Mouse (Mus musculus): ENCODE results near the gene Tas2r130. TPM values are rescaled to one million over a fixed set of nuclear protein-coding genes. Genes with fewer than 3 reads are reported as not detected.
"Not testable (repeated sequence)": the region's sequence is repeated elsewhere in the genome, so short reads cannot be mapped to it uniquely, and the experiment has no call there.

Tas2r130 gene
- polyA plus RNA-seq (2012; rRNA removed): not detected in 2 replicates

GRCm38 (mm10) chr6:131630812-131631211 lies at the start of gene Tas2r130:
Gene Tas2r130, minus strand, starts transcription at chr6:131630912.
- Histone ChIP-seq H3K4me1 (ENCODE audit: control insufficient read depth, insufficient read depth, low read length) (no peaks in the 10 kb centered on the region), H3K27ac (ENCODE audit: insufficient read depth, low read depth, low read length) (no peak within 1 kb of the TSS), H3K36me3 (ENCODE audit: control insufficient read depth, insufficient read depth, low read length) (no peaks in the 10 kb centered on the region), H3K27me3 (replicated peaks; ENCODE audit: control insufficient read depth, insufficient read depth, low read length) (no peaks in the 10 kb centered on the region), H3K4me3 (ENCODE audit: insufficient read depth, low read depth, low read length) (no peak within 1 kb of the TSS)
- no peak for DNase-seq
- TF ChIP-seq CTCF (conservative IDR thresholded peaks at IDR 0.05; ENCODE audit: insufficient read depth, insufficient read length, low read depth, low read length) (no peak), POLR2A (IDR thresholded peaks at IDR 0.05; ENCODE audit: low read depth, low read length) (no peak)
- WGBS: 75% methylated on average over 3 of the region's 3 CpGs

GRCm38 (mm10) chr6:131678786-131679185 lies 48.1 kb upstream of the Tas2r130 start, which contains the start of gene Tas2r106:
Gene Tas2r106, minus strand, starts transcription at chr6:131678886.
- Histone ChIP-seq H3K27ac (ENCODE audit: insufficient read depth, low read depth, low read length) (no peak within 1 kb of the TSS), H3K27me3 (replicated peaks; ENCODE audit: control insufficient read depth, insufficient read depth, low read length) (no peaks in the 10 kb centered on the region), H3K36me3 (ENCODE audit: control insufficient read depth, insufficient read depth, low read length) (no peaks in the 10 kb centered on the region), H3K4me1 (ENCODE audit: control insufficient read depth, insufficient read depth, low read length) (no peaks in the 10 kb centered on the region), H3K4me3 (ENCODE audit: insufficient read depth, low read depth, low read length) (no peak within 1 kb of the TSS)
- TF ChIP-seq POLR2A (IDR thresholded peaks at IDR 0.05; ENCODE audit: low read depth, low read length): no peak
- TF ChIP-seq CTCF (conservative IDR thresholded peaks at IDR 0.05; ENCODE audit: insufficient read depth, insufficient read length, low read depth, low read length): no peak
- DNase-seq: no peak
- WGBS: 57% methylated on average over 3 of the region's 3 CpGs

- Histone ChIP-seq H3K36me3 (ENCODE audit: control insufficient read depth, insufficient read depth, low read length) (no peaks in the 10 kb centered on the region), H3K4me1 (ENCODE audit: control insufficient read depth, insufficient read depth, low read length) (no peaks in the 10 kb centered on the region), H3K27me3 (replicated peaks; ENCODE audit: control insufficient read depth, insufficient read depth, low read length) (no peaks in the 10 kb centered on the region), H3K27ac (ENCODE audit: insufficient read depth, low read depth, low read length) (no peak within 1 kb of the TSS), H3K4me3 (ENCODE audit: insufficient read depth, low read depth, low read length) (no peak within 1 kb of the TSS)
- TF ChIP-seq POLR2A (IDR thresholded peaks at IDR 0.05; ENCODE audit: low read depth, low read length) (no peak), CTCF (conservative IDR thresholded peaks at IDR 0.05; ENCODE audit: insufficient read depth, insufficient read length, low read depth, low read length) (no peak)
- no peak for DNase-seq
Measured at GRCm38 (mm10) chr6:131660049-131660448, 29.3 kb upstream of the Tas2r130 start, which contains the start of gene Tas2r107. Gene Tas2r107, minus strand, starts transcription at chr6:131660149.

GRCm38 (mm10) chr6:131609956-131610355 lies 20.8 kb downstream of the Tas2r130 start:
- not testable (repeated sequence) for H3K4me3 ChIP-seq (ENCODE audit: insufficient read depth, low read depth, low read length); DNase-seq; H3K27ac ChIP-seq (ENCODE audit: insufficient read depth, low read depth, low read length); H3K36me3 ChIP-seq (ENCODE audit: control insufficient read depth, insufficient read depth, low read length); H3K27me3 ChIP-seq (replicated peaks; ENCODE audit: control insufficient read depth, insufficient read depth, low read length); H3K4me1 ChIP-seq (ENCODE audit: control insufficient read depth, insufficient read depth, low read length)
- WGBS: 92% methylated on average over 1 of the region's 1 CpGs

GRCm38 (mm10) chr6:131604821-131605220 lies 25.9 kb downstream of the Tas2r130 start:
- WGBS: 88% methylated on average over 4 of the region's 4 CpGs
- no peaks in the 10 kb centered on the region for H3K36me3 ChIP-seq (ENCODE audit: control insufficient read depth, insufficient read depth, low read length)
- H3K4me3 ChIP-seq (ENCODE audit: insufficient read depth, low read depth, low read length): no peak overlapping the region
- no peaks in the 10 kb centered on the region for H3K27me3 ChIP-seq (replicated peaks; ENCODE audit: control insufficient read depth, insufficient read depth, low read length)
- TF ChIP-seq POLR2A (IDR thresholded peaks at IDR 0.05; ENCODE audit: low read depth, low read length): no peak
- no peak for TF ChIP-seq CTCF (conservative IDR thresholded peaks at IDR 0.05; ENCODE audit: insufficient read depth, insufficient read length, low read depth, low read length)
- H3K4me1 ChIP-seq (ENCODE audit: control insufficient read depth, insufficient read depth, low read length): no peaks in the 10 kb centered on the region
- H3K27ac ChIP-seq (ENCODE audit: insufficient read depth, low read depth, low read length): no peak overlapping the region
- no peak for DNase-seq

Other genes with a start within 250 kb of the Tas2r130 start
- 38.5 and 38.7 TPM in 2 replicates for gene Ybx3, start 242.4 kb downstream of the Tas2r130 start, polyA plus RNA-seq (2012; rRNA removed)
- gene 5430401F13Rik, start 144.5 kb downstream of the Tas2r130 start, polyA plus RNA-seq (2012; rRNA removed): not detected in 2 replicates
- not detected in 2 replicates for gene Gm6619, start 144.5 kb downstream of the Tas2r130 start, polyA plus RNA-seq (2012; rRNA removed)
- not detected in 2 replicates for gene Tas2r107, start 29.2 kb upstream of the Tas2r130 start, polyA plus RNA-seq (2012; rRNA removed)
- gene Tas2r106, start 48.0 kb upstream of the Tas2r130 start, polyA plus RNA-seq (2012; rRNA removed): not detected in 2 replicates
- not detected in 2 replicates for gene Tas2r104, start 54.8 kb upstream of the Tas2r130 start, polyA plus RNA-seq (2012; rRNA removed)
- not detected in 2 replicates for gene Tas2r105, start 56.6 kb upstream of the Tas2r130 start, polyA plus RNA-seq (2012; rRNA removed)
- gene Tas2r114, start 59.2 kb upstream of the Tas2r130 start, polyA plus RNA-seq (2012; rRNA removed): not detected in 2 replicates

Data from kidney, adult 2 months (tissue).